Mouse (Mus musculus) layer of hippocampus, adult 9-10 months (tissue): ENCODE measurements around the gene Prex1.
"Not testable (repeated sequence)": the region's sequence is repeated elsewhere in the genome, so short reads cannot be mapped to it uniquely, and the experiment has no call there.

Experiments used
- DNase-seq: peaks from one replicate; pipeline ENCODE4 v3.0.0; 2022; ENCODE audit warnings: low spot score

The Prex1 gene

DNA sequence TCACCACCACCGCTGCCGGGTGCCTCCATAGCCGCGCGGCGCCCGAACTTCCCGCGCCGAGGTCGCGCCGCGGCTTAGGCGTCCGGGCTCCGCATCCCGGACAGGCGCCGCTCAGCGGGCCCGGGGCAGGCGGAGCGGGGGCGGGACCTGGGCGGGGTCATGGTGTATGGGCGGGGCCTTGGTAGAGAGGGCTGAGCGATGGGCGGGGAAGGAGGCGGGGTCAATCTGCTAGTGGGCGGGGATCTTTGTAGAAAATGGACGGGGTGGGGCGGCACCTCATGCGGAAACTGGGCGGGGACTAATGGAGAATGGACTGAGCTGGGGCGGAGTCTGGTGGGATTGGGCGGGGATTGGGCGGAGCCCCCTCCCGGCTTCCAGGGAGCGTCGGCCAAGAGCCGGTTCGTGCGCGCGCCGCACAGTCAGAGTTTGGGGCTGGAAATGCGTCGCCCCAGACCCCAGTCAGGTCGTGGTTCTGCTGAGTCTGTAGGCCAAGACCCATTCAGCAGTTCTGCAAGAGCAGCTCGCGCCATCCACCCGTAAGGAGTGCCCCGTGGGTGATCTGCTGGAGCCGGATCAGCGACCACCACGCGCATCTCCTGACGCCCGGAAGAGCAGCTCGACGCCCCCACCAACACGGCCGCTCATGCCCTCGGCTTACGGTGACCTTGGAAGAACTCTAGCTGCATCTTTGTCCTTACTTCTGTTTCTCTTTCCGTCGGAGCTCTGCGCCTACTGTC, at the start of gene Prex1:
Gene Prex1 (minus strand): TSS at position 143 of the 737 bp plus-strand sequence.
- peak; percentile 91 for DNase-seq

DNA sequence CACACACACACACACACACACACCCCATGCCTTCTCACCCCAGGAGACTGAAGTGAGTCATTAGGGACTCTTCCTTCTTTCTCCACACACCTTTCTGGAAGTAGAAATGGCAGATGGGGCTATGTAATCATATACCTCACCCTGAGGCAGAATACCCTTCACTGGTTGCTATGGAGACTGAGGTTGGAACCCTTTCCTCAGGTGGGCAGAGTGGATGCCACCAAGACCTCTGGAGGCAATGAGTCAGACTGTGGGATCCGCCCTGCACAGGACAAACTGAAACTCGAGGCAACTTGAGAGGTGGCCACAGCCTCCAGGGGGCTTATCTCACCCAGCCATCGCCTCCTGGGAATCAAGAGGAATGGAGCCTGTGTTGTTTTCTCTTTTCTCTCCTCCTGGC, 44.3 kb upstream of the Prex1 start:
- no peak for DNase-seq

DNA sequence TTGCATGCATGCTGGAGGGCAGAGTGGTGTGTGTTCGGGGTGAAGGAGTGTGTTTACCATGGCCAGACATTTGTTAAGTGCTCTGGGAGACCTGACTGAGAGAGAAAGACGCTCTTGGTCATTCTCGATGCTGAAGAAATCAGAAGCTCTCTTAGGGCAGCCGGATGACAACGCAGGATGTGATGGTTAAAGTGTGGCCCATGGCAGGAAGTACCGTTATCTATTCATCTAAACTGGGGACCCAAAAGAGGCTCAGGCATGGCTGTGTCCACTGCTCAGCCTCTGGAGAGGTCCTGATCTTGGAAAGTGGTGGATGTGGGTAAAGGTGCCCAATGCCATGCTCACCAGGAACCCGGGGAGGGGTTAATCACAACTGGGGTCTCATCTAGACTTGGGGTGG, 41.1 kb upstream of the Prex1 start:
- DNase-seq = no peak

DNA sequence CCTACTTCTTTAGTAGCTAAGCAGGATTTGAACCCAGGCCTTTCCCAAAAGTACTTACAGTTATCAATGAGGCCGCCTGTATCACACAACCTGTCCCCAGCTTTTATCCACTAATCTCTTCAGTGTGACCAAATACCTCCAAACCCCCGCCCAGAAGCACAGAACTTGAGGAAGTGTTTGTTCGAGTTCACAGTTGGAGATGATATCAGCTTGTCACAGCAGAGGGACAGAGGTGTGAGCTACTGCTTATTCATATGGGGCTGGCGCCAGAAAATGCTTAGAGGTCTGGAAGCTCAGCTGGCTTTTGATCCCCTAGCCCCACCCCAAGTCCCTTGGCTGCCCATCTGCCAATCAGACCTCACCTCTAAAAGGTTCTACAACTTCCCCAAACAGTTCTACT, 40.6 kb upstream of the Prex1 start:
- no peak for DNase-seq

DNA sequence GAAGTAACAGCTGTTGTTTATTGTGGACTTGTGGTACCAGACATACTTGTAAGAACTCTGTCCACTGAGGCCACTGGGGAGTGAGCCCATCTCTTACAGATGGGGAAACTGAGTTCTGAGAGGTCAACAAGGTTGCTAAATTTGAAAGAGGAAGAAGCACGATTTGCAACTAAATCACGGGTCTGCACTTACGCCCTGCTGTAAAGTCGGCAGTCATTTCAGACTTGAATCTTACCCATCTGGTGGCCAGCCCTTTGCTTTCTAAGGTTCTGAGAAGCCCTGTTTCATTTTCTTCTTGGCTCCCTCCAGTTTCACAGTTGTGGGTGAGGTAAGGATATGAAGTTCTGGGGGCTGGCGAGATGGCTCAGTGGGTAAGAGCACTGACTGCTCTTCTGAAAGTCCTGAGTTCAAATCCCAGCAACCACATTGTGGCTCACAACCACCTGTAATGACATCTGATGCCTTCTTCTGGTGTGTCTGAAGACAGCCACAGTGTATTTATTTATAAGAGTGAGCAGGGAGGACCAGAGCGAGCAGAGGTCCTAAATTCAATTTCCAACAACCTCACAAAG, 37.1 kb upstream of the Prex1 start:
- DNase-seq = no peak

DNA sequence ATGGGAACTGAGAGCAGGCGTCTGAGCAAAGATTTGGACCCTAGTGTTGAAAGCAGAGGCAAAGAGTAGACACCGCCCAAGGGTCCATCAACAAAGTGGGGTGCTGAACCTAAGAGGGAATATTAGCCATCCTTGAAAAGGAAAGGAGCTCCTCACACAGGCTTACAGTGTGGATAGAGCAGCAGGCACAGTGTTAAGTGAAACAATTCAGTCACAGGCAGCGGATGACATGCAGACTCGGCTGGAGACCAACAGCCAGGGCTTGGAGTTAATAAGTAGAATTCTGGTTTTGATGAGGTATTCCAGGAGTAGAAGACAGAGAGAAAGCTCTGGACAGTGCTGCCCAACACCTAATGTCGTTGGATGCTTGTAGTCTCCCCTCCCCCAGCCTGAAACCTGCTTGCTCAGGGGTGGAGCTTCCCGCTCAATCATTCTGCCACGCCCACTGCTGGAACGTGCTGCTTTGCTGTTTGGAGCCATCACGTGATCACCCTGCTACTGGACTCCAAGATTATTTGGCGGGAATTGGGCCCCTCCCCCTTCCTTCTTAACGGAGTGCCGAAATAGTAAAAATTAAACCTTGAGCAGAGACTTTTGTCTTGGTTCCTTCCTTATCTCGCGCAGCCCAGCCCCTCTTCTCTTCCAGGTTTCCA, 32.8 kb upstream of the Prex1 start:
- not testable (repeated sequence) for DNase-seq

DNA sequence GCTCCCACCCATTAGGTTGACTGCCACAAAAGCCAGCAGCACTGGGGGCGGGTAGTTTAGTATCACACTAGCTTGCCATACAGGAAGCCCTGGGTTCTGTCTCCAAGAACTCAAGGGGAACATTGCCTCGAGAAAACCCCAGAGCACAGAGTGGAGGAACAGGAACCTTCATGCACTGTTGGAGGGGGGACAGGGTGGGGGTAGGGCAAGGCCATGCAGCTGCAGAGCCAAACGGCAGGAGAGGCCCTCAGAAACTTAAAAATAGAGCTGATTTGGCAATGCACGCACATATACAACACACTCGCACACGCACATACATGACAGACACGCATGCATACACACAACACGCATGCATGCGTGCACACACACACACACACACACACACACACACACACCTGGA, 32.2 kb upstream of the Prex1 start:
- no peak for DNase-seq

DNA sequence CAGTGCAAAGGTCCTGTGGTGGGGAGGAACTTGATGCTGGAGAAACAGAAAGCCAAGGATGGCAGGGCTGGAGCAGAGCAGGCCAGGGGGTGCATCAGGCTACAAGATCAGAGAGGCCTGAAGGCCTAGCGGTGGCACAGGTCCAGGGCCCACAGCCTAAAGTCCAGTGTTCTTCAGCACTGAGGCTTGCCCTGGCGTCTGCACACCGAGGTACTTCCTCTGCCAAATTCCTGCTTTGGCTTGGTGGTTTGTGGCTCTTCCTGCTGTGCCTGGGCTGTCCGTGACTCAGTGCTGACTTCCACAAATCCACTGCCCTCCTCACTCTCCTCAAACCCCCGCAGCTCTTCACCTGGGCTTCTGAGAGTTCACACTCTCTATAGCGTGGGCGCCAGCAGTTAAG, 30.8 kb upstream of the Prex1 start:
- no peak for DNase-seq

DNA sequence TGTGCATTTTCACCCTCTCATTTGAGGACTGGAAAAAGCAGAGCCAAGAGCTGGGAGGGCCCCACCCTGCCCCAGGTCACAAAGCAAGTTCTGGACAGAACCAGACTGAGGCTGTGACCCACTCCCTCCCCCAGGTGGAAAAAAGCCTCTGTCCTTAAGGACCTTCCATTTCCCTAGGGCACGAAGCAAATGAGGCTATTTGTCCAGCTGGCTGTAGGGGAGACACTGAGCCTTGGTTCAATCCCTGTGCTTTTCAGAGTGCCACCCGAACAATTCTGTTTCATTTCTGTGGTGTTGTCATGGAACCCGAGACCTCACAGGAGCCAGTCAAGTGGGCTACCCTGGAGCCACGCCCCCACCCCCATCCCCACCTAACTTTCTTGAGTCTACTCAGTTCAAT, 29.9 kb upstream of the Prex1 start:
- no peak for DNase-seq

DNA sequence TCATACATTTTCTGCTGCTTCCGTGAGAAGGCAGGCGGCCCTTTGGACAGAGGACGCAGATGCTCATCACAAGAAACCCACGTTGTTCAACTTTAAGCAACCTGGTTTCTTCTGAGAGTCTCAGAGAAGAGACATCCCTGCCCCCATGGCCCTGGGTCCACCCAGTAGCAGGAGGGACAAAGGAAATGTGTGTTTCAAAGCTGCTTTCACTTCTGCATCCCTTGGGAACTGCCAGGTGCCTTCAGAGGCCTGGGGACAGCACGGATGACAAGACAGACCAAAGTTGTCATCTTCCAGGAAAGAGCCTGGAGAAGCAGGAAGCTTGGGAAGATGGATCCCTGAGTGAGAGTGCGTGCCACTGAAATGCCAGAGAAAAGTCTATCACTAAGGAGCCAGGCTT, 27.8 kb upstream of the Prex1 start:
- DNase-seq = no peak

DNA sequence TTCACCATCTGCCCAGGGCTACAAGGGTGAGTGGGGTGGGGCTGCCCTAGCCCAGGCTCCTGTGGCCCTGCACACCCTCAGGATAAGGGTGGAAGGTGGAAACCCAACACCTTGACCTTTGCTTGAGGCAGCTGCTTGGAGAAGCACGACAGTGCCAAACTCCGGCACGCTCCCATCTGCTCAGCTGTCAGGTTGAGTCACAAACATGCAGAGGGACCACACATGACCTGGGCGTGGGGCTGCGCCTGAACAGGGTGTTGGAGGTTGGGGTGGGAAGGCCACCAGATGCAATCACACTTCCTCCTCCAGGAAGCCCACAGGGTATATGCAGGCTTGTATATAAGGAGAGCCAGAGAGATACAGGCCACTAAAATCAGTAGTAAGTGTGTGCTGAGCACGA, 26.8 kb upstream of the Prex1 start:
- no peak for DNase-seq

DNA sequence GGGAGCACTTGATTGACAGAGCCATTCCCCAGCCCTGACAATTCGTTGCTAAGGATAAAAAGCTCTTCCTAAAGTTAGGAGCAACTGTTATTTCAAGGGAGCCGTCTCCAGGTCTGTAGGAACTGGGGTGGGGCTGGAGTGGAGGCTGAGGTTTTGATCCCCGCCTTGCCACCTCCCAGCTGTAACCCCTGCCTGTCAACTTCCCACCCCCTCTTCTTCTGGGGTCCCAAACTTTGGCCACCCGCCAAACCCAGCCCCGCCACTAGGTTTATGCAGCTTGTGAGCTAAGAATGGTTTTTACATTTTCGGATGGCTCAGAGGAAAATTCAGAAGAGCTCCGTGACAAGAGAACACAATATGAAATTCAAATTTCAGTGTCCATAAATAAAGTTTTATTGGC, 23.7 kb upstream of the Prex1 start:
- DNase-seq = no peak

DNA sequence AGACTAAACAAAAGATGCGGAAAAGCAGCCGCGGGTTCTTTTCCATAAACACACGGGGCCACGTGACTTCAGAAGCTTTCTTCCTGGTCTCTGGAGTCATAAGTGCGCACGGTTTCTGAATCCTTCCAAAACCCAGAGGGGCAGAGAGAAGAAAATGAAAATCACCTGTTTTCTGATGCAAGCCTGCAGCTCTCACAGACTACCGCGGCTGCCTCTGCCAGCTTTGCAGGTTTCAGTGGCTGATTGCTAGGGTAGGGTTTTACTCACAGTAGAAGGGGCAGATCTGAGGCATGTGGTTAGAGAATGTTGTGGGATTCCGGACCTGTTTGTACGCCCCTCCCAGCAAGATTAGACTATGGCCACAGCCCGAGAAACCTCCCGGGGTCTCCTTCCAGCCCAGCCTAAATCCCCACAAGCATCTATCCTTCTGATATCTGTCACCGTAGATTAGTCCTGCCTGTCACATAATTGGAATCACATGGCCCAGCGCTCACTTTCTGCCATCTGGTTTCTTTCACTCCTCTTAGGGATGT, 21.9 kb upstream of the Prex1 start:
- DNase-seq = no peak

DNA sequence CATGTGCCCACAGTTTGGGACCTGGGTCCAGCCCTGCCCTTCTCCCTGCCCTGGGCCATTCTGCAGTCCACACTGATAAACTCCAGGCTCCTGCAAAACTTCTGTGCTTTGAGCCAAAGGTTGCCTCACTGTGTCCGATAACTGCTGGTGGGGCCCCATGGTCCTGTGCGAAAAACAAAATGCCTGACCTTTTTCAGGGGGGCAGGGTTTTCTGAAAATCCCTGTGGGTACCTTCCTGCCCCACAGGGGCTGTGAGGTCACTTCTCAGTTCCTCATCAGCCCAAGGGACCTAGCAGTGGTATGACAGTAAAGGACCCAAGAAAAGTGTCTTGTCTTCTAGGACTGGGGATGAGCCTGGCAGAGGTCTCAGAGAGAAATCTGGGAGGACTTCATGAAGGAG, 19.2 kb upstream of the Prex1 start:
- no peak for DNase-seq

DNA sequence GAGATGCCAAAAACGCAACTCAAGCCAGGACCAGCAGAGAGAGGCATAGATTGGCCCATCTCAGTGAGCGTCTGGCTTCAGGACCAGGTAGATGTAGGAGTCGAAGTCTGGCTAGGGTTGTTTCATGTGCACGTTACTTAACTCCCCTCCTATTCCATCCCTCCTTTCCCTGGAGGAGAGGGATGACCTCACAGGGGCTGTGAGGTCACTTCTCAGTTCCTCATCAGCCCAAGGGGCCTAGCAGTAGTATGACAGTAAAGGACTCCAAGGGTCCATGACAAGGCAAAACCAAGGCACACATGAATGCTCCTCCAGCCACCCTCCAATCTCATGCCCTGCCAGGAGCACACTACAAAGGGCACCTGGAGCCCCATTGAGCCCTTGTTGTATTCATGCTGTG, 18.5 kb upstream of the Prex1 start:
- no peak for DNase-seq

DNA sequence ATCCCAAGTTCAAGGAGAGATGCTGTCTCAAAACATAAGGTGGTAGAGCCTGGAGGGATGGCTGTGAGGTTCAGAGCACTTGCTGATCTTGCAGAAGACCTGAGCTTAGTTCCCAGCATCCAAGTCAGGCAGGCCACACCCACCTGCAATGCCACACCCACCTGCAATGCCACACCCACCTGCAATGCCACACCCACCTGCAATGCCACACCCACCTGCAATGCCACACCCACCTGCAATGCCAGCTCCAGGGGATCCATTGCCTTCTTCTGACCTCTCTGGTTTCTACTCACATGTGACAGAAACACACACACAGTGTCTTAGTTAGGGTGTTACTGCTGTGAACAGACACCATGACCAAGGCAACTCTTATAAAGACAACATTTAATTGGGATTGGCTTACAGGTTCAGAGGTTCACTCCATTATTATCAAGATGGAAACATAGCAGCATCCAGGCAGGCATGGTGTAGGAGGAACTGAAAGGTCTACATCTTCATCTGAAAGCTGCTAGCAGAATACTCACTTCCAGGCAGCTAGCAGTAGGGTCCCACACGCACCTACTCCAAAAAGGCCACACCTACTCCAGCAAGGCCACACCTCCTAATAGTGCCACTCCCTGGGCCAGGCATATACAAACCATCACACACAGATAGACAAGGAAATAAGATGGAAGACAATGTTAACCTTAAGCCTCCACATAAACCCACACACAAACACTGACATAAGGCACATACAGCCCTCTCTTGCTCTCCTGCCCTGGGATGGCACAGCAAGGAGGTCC, 17.7 kb upstream of the Prex1 start:
- not testable (repeated sequence) for DNase-seq

DNA sequence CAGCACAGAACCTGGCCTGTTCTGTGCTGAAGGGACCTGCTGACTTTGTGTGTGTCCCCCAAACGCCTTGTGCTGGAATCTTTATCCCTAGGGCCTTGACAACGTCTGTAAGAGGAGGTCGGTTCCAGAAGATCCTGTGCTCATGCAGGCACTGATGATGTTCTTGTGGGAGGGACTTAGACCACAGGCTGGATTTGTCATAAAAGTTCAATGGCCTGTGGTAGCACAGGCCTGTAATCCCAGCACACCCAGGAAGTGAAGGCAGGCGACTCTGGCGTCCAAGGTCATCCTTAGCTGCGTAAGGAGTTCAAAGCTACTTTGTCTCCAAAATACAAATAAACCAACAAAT, 16.9 kb upstream of the Prex1 start:
- no peak for DNase-seq

DNA sequence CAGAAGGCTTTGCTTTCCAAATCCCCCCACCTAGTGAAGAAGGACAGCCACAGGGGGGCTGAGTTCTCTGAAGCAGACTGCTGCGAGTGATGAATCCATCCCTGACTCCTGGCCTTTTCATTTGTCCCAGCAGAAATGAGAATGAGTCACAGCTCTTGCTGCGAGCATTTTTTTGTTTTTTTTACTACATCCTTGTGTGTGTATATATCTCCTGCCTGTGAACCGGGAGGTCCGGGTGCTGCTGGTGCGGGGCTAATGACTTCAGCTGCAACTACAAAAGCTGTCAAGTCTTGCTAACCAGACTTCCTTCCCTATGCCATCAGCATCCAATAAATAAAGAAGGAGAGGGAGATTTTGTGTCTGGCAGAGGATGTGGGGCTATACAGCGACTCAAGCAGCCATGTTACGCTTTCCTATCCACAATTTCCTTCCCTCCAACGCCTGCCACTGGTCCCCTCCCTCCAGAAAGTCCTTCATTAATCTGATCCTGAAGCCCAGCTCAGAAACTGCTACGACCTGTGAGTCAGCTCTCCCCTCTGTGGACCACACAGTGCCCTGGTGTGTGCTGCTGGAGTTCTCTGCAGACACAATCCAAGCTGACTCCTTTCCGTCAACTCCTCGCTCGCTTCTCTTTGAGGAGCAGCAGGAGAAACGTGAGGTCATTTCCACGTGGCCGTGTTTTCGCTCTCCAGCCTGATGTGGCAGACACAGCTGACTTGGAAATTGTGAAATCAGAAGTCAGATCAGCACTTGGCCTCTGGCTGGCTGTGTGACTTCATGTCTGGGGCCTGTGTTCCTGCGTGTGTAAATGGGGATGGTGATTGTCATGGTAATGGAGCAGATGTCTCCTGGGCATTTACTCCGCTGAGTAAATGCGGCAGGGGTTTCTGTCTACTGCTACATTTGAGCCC, 16.3 kb upstream of the Prex1 start:
- no peak for DNase-seq

DNA sequence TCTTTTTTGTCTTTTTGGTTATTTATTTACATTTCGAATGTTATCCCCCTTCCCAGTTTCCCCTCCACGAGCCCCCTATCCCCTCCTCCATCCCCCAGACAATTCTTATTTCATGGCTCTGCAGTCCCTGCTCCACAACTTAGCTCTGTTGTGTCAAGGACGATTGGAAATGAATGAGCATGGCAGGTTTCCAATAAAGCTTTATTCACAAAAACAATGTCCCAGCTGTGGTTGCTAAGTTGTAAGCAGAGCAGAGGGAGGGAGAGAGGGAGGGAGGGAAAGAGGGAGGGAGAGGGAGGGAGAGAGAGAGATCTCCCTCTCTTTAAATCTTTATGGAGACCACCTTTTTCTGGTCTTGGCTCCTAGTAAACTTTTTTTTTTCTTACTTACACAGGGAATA, 15.4 kb upstream of the Prex1 start:
- no peak for DNase-seq

DNA sequence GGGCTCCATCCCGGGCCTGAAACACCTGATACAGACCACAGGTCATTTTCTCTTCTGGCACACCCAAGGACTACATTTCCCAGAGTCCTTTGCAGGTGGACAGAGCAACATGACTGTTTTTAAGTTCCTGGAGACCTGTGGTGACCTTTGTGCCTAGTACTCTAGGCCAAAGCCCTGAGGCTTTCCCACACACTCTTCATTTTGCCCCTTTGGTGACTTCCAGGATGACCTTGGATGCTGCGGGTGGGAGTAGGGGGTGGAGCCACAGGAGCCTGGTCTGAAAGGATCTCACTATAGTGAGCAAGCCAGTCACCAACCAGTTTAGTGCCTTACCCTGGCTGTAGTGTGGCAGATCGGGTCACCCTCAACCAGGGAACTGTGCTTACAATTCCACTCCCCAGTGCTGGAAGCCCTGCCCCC, 14.6 kb upstream of the Prex1 start:
- no peak for DNase-seq

DNA sequence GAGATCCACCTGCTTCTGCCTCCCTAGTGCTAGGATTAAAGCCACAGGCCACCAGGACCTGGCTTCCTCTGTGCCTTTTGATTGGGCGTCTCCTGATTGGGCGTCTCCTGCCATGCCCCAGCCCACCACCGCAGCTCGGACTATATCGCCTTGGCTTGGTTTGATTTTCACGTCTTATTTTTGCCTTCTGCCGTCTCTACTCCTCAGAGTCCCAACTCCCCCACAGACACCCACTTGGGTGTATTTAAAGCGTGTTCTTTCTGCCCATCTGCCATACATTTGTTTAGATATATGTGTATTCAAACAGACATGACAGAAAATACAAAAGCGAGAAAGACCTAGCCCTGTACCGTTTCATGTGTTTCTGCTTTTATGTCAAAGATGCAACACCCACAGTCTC, 14.2 kb upstream of the Prex1 start:
- DNase-seq = no peak

DNA sequence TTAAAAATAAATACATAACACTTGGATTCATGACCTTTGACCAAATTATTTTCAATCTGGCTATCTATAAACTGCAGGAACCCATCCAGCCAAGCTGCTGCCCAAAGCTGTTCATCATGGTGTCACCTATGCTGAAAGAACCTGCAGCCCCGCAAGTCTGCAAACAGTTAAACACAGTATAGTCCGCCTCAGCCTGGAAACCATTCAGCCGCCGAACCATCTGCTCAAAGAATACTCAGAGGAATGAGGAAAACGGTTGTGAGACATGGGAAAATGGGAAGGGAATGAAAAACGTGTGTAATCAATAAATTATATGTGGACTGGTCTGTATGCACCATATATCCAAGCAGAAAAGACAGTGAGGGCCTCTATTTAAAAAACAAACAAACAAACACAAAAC, 13.3 kb upstream of the Prex1 start:
- no peak for DNase-seq
